Mouse (Mus musculus) B cell, adult (primary cell): ENCODE data around the gene Serf2. TPM values are rescaled to one million over a fixed set of nuclear protein-coding genes. Genes with fewer than 3 reads are reported as not detected.

Experiments
- total RNA-seq: library from RNA; stranded (reverse); gene quantifications from 4 replicates; pipeline ENCODE4 v1.2.4, GENCODE M21; 2023; ENCODE audit not compliant: inconsistent age

Gene Serf2
- 263 to 333 TPM (median 283 TPM) in 4 replicates for total RNA-seq

GRCm38 (mm10) chr2:121448739-121449535, at the start of gene Serf2:
Gene Serf2, plus strand, starts transcription at chr2:121449195.

GRCm38 (mm10) chr2:121413387-121414042, 35.5 kb upstream of the Serf2 start, which contains the start of the genes Pdia3 and Catsper2:
Gene Pdia3, plus strand, starts transcription at chr2:121413775.
Gene Catsper2, minus strand, starts transcription at chr2:121413792.

GRCm38 (mm10) chr2:121444178-121444577, 4.8 kb upstream of the Serf2 start, which contains the start of gene Ell3:
Gene Ell3, minus strand, starts transcription at chr2:121444278.

DNA sequence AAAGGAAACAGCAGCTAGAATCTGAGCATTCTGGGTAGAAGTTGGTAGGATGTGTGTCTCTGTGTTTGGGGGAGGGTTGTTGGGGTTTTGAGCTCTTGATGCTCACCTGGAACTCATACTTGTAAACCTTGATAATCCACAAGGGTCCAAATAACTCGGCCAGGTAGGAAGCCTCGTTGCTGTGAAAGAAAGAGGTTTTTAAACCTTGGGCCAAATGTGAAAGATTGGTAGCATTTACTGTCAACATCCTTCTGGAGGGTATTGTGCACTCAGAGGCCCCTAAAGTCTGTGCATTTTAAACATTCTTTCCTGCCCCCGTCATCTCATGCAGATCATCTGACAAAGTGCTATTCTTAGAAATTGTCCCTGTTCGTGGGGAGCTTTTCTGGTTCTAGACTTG, 4.0 kb downstream of the Serf2 start, which contains the start of gene Hypk:
Hypk (plus strand) TSS at position 301 of the 400 bp plus-strand sequence.

DNA sequence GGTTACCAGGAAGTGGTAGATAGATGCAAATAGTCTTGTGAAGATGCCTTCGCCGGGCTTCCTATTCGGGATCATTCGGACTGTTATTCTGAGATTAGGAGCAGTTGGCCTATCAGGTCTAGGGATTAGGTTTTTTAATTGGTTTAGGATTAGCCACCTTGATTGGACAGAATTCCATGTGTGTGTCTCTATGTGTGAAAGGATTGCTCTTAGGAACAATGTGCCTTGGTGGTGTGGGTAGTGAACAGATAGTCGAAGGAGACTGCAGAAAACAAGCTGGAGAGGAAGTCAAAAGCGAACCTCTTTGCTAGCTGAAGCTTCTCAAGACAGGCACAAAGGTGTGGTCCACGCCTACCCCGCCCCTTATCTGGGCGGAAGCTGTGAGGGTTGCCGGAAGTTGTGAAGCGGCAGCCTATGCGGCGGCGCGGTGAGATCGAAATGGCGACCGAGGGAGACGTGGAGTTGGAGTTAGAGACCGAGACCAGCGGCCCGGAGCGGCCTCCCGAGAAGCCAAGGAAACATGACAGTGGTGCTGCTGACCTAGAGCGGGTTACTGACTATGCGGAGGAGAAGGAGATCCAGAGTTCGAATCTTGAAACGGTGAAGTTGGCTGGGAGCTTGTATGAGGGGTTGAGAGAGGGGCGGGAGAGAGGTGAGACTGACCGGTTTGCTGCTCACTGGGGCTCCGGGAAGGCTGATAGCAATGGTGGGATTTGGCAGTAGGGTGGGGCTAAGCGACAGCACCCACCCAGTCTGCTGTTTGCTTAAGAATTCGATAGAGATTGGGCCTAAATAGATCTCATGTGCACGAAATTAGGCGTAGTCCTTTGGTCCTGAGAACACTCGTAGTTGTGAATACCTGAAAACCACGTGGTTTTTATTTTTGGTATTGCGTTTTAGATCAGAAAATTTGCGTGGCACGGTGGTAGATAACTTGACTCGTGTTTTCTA, 8.0 kb downstream of the Serf2 start, which contains the start of gene Serinc4:
Serinc4 (minus strand) TSS at position 90 of the 951 bp plus-strand sequence.

GRCm38 (mm10) chr2:121473301-121474179, 24.5 kb downstream of the Serf2 start, which contains the start of gene Mfap1b:
Gene Mfap1b, minus strand, starts transcription at chr2:121474067.

GRCm38 (mm10) chr2:121505942-121506882, 57.2 kb downstream of the Serf2 start, which contains the start of the genes Mfap1a and Wdr76:
Gene Mfap1a, minus strand, starts transcription at chr2:121506665.
Gene Wdr76, plus strand, starts transcription at chr2:121506723.

Other genes with a start within 250 kb of the Serf2 start
- gene Trp53bp1, start 177.8 kb upstream of the Serf2 start, total RNA-seq: 80.7 to 99.9 TPM (median 95.7 TPM) in 4 replicates
- gene Map1a, start 159.6 kb upstream of the Serf2 start, total RNA-seq: 0.06 to 0.61 TPM (median 0.11 TPM) in 4 replicates
- gene Ppip5k1, start 93.8 kb upstream of the Serf2 start, total RNA-seq: 25.8 to 32.5 TPM (median 27.5 TPM) in 4 replicates
- not detected in 4 replicates for gene Ckmt1, start 91.5 kb upstream of the Serf2 start, total RNA-seq
- gene Strc, start 62.0 kb upstream of the Serf2 start, total RNA-seq: 0.09 TPM in 1 of 4 replicates, not detected in the others
- gene Pdia3, start 35.4 kb upstream of the Serf2 start, total RNA-seq: 149 to 163 TPM (median 152 TPM) in 4 replicates
- 2.7 to 2.9 TPM (median 2.7 TPM) in 4 replicates for gene Catsper2, start 35.4 kb upstream of the Serf2 start, total RNA-seq
- 81.8 to 98.2 TPM (median 88.5 TPM) in 4 replicates for gene Ell3, start 4.9 kb upstream of the Serf2 start, total RNA-seq
- 33.7 to 42.6 TPM (median 34.8 TPM) in 4 replicates for gene Hypk, start 4.1 kb downstream of the Serf2 start, total RNA-seq
- 0.58 to 1.4 TPM (median 0.70 TPM) in 4 replicates for gene Serinc4, start 7.6 kb downstream of the Serf2 start, total RNA-seq
- gene Mfap1b, start 24.9 kb downstream of the Serf2 start, total RNA-seq: 44.1 to 51.4 TPM (median 47.3 TPM) in 4 replicates
- 44.7 to 51.3 TPM (median 49.1 TPM) in 4 replicates for gene Mfap1a, start 57.5 kb downstream of the Serf2 start, total RNA-seq
- gene Wdr76, start 57.5 kb downstream of the Serf2 start, total RNA-seq: 12.9 to 18.0 TPM (median 16.6 TPM) in 4 replicates